Mouse (Mus musculus): ENCODE measurements at regions not wholly inside any gene's neighbourhood (a gene's known extent, or its start where the extent isn't known, plus 50 kb on each side); places are given as distances from the start of the nearest gene placed in this dataset.

DNA sequence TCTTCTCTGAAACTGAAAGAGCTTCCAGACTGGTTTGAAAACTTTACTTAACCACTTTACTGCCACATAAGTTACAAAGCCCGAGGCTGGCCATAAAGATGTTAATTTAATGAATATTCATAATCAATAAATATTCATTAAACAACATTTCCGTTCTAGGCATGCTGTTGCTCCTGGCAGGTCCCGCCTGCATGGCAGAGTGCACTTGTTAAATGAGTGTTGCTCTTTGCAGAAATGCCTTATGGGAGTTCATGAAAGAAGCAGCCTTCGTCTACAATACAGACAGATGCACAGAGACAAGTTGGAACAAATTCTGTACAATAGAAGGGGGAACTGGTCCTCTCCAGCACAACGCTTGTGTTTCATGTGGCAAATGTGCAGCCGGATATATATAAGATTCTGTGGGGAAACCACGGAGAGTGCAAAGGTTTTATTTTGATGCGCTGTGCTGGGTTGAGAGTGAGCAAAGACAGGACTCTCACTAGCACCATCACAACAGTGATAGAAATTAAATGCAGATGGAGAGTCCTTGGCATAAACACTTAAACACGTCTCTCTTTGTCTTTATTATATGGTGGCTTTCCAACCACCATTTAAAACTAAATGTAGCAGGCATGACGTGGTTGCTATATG is 1034.2 kb downstream of the Ttll7 start:
- no peak for TF ChIP-seq CTCF (IDR thresholded peaks at IDR 0.05; ENCODE audit: control insufficient read depth, insufficient read depth, insufficient read length)
- no peak for TF ChIP-seq USF1 (IDR thresholded peaks at IDR 0.05; ENCODE audit: low read depth)
- no peak for TF ChIP-seq CEBPB (IDR thresholded peaks at IDR 0.05; ENCODE audit: low read depth)
- no peak for TF ChIP-seq MYOG (IDR thresholded peaks at IDR 0.05; ENCODE audit: control insufficient read depth, extremely low read depth, insufficient read length)
- TF ChIP-seq MAX (IDR thresholded peaks at IDR 0.05) = no peak
